Mouse (Mus musculus) spleen, adult 2 months (tissue): ENCODE measurements around the gene Ccdc171.

ENCODE experiments used
- CTCF ChIP-seq: fragments of 200-500 bp; IDR thresholded peaks from 2 replicates; pipeline ENCODE4 v1.5.1; 2011; ENCODE audit warnings: mild to moderate bottlenecking, inconsistent platforms; ENCODE audit not compliant: insufficient read depth, insufficient read length, insufficient replicate concordance; ENCODE audit errors: extremely low read depth
- POLR2A ChIP-seq: fragments of 200-500 bp; IDR thresholded peaks from 2 replicates; pipeline ENCODE4 v1.6.1; 2011; ENCODE audit warnings: low read depth, low read length, inconsistent platforms

- TF ChIP-seq CTCF (no peak), POLR2A (no peak)
Observed at GRCm38 (mm10) chr4:83526988-83527334, 1.6 kb downstream of the Ccdc171 start.
